Mouse (Mus musculus) lung, postnatal 0 days (tissue): ENCODE data around the gene Dlgap1. TPM values are rescaled to one million over a fixed set of nuclear protein-coding genes. Genes with fewer than 3 reads are reported as not detected.

Experiments
- ATAC-seq: fragments of 200-750 bp; cut with Nextera tagmentation; 2 replicates; pipeline ENCODE4 v1.8.0; 2017; ENCODE audit warnings: moderate library complexity
- DNase-seq: peaks from one replicate; pipeline ENCODE4 v3.0.0-alpha.2; 2016; ENCODE audit warnings: low spot score
- H3K27ac ChIP-seq: fragments of 300-500 bp; sonication (generic); 2 replicates; pipeline ENCODE4 v1.5.1; 2014; ENCODE audit warnings: antibody characterized with exemption, mild to moderate bottlenecking, low read length, mixed read lengths
- H3K27me3 ChIP-seq: fragments of 300-500 bp; sonication (generic); replicated peaks from 2 replicates; pipeline ENCODE4 v1.6.1; 2014; ENCODE audit warnings: low read length, mixed read lengths; ENCODE audit not compliant: insufficient read depth
- H3K36me3 ChIP-seq: fragments of 300-500 bp; sonication (generic); 2 replicates; pipeline ENCODE4 v1.6.1; 2014; ENCODE audit warnings: low read length, mixed read lengths; ENCODE audit not compliant: insufficient read depth
- H3K4me1 ChIP-seq: fragments of 300-500 bp; sonication (generic); 2 replicates; pipeline ENCODE4 v1.6.1; 2014; ENCODE audit warnings: antibody characterized with exemption, low read depth, low read length, mixed read lengths; ENCODE audit not compliant: insufficient read depth
- H3K4me2 ChIP-seq: fragments of 300-500 bp; sonication (generic); replicated peaks from 2 replicates; pipeline ENCODE4 v1.6.1; 2014; ENCODE audit warnings: low read depth, mild to moderate bottlenecking, low read length, moderate library complexity, mixed read lengths
- H3K4me3 ChIP-seq: fragments of 300-500 bp; sonication (generic); 2 replicates; pipeline ENCODE4 v1.5.1; 2014; ENCODE audit warnings: low read depth, low read length
- H3K9ac ChIP-seq: fragments of 300-500 bp; sonication (generic); replicated peaks from 2 replicates; pipeline ENCODE4 v1.6.1; 2014; ENCODE audit warnings: low read depth, mild to moderate bottlenecking
- H3K9me3 ChIP-seq: fragments of 300-500 bp; sonication (generic); 2 replicates; pipeline ENCODE4 v1.6.1; 2016; ENCODE audit warnings: low read length, mixed read lengths
- CTCF ChIP-seq: IDR thresholded peaks from 2 replicates; pipeline ENCODE4 v1.5.1; 2016; ENCODE audit warnings: antibody characterized with exemption, mild to moderate bottlenecking
- EP300 ChIP-seq: IDR thresholded peaks from 2 replicates; pipeline ENCODE4 v1.6.1; 2016; ENCODE audit warnings: antibody characterized with exemption, mild to moderate bottlenecking, control low read depth
- WGBS: fragments of 180-500 bp; shearing (Covaris S2); extraction: QIAGEN DNeasy Blood & Tissue Kit; methylation state at CpG from one replicate; pipeline ENCODE4 v1.1.7; 2014; 5-methylcytosine and 5-hydroxymethylcytosine counted together
- polyA plus RNA-seq: library from polyadenylated mRNA; unstranded; fragments of >200 nt; fragmentation: Nextera tagmentation; extraction: Ambion mirVana; gene quantifications from 2 replicates; pipeline ENCODE4 v1.2.1, GENCODE M21; 2015

Dlgap1 gene
- polyA plus RNA-seq, 1 experiment from 2014 or later, result 0.26 TPM

DNA sequence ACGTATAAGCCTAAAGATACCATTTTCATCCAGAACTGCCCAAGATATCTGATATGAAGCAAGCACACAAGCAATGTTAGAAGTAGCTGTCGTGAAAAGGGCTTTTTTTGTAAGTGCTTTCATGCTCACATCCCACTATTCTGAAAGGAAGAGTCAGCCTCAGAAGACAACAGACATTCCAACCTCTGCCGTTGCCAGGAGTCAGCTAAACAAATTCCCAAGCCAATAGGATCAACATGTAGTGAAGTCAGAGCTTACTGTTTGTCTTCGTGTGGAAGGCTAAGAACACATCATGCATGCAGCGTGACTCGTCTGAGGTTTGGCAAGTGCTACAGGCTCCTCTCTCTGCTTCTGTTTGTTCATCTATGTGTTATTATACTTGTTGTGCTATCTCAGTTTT lies 529.4 kb downstream of the Dlgap1 start:
- no peak for DNase-seq

DNA sequence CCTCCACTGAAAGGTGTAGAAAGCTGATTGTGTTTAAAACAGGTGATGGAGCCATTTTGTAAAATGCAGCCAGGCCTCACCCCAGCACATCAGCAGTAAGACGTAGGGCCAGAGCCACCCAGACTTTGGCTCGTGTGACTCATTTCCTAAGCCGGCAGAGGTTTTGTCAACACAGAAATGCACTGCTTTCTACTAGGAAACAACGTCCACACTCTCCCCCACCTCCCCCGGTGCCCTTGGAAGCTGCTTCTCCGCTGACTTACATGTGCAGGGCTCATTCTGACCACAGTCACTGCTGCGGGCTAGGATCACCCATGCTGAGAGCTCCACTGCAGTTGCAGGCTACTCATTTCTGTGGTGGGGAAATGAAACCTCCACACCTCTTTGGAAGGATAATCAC lies 533.1 kb downstream of the Dlgap1 start:
- Histone ChIP-seq H3K4me1 (no peaks in the 10 kb centered on the region), H3K27ac (no peak overlapping the region), H3K27me3 (no peaks in the 10 kb centered on the region), H3K9me3 (no peaks in the 10 kb centered on the region), H3K4me2 (no peak overlapping the region), H3K4me3 (no peak overlapping the region), H3K36me3 (no peaks in the 10 kb centered on the region), H3K9ac (no peak overlapping the region)
- no peak for ATAC-seq
- TF ChIP-seq EP300 (no peak), CTCF (no peak)
- WGBS, result 47% methylated on average over 7 of the region's 7 CpGs
- DNase-seq, result no peak

More for the DNA sequence above, 529.4 kb downstream of the Dlgap1 start:
- Histone ChIP-seq H3K27me3 (no peaks in the 10 kb centered on the region), H3K36me3 (no peaks in the 10 kb centered on the region), H3K9me3 (no peaks in the 10 kb centered on the region), H3K4me3 (no peak overlapping the region), H3K4me1 (no peaks in the 10 kb centered on the region), H3K9ac (no peak overlapping the region), H3K27ac (no peak overlapping the region), H3K4me2 (no peak overlapping the region)
- ATAC-seq, result no peak
- WGBS, result 67% methylated on average over 6 of the region's 6 CpGs
- TF ChIP-seq EP300, result no peak
- TF ChIP-seq CTCF, result no peak

DNA sequence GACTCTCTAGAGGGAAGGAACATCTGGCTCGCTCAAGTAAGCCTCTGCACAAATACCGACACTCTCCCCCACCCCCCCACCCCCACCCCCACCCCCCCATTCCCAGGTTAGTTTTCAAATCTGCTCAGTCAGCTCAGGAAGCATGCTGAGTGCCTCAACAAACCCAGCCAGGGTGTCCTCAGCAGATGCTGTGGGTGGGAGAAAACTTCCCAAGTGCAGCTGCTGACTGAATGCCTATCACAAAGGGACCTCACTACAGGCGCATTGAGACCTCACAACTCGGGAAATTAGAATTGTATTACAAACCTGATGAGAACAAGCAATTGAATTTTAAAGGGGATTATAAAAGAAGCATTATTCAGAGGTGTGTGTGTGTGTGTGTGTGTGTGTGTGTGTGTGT lies 538.9 kb downstream of the Dlgap1 start:
- no peak overlapping the region for H3K9ac ChIP-seq
- H3K4me2 ChIP-seq, result no peak overlapping the region
- H3K4me1 ChIP-seq, result no peaks in the 10 kb centered on the region
- DNase-seq (no peak), ATAC-seq (no peak)
- no peak for TF ChIP-seq EP300
- no peak for TF ChIP-seq CTCF
- no peak overlapping the region for H3K27ac ChIP-seq
- 41% methylated on average over 4 of the region's 4 CpGs for WGBS
- no peak overlapping the region for H3K4me3 ChIP-seq
- no peaks in the 10 kb centered on the region for H3K27me3 ChIP-seq
- H3K9me3 ChIP-seq, result no peaks in the 10 kb centered on the region
- no peaks in the 10 kb centered on the region for H3K36me3 ChIP-seq

- Histone ChIP-seq H3K4me2 (no peak overlapping the region), H3K36me3 (no peaks in the 10 kb centered on the region), H3K4me1 (no peaks in the 10 kb centered on the region), H3K9ac (no peak overlapping the region), H3K27me3 (no peaks in the 10 kb centered on the region), H3K9me3 (no peaks in the 10 kb centered on the region), H3K4me3 (no peak overlapping the region), H3K27ac (no peak overlapping the region)
- ATAC-seq (no peak), DNase-seq (no peak)
- WGBS, result 78% methylated on average over 5 of the region's 5 CpGs
- no peak for TF ChIP-seq CTCF
- no peak for TF ChIP-seq EP300
These were observed 541.6 kb downstream of the Dlgap1 start for GRCm38 (mm10) chr17:70510441-70510840.

DNA sequence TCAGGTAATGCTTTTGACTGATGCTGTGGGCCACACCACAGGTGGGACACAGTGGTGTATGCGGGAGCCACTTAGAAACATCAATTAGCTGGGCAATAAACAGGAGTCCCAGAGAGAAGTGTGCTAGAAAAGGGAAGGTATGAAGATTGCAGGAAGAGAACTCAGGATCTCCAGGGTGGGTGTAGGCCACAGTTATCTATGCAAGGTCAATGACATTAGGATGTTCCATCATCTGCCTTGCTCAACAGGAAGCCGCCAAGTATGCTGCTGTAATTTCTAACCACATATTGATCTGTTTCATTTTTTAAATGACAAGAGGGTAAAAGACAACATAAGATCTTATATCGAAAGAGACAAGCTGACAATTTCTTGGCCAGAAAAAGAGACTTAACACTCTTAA lies 542.5 kb downstream of the Dlgap1 start:
- ATAC-seq, result no peak
- WGBS, result 84% methylated on average over 3 of the region's 3 CpGs
- no peak overlapping the region for H3K9ac ChIP-seq

GRCm38 (mm10) chr17:70513736-70514135 lies 544.9 kb downstream of the Dlgap1 start:
- no peak overlapping the region for H3K4me3 ChIP-seq
- H3K9me3 ChIP-seq, result no peaks in the 10 kb centered on the region
- DNase-seq (no peak), ATAC-seq (no peak)
- H3K36me3 ChIP-seq, result no peaks in the 10 kb centered on the region
- WGBS, result 74% methylated on average over 5 of the region's 5 CpGs
- H3K4me2 ChIP-seq, result no peak overlapping the region
- no peaks in the 10 kb centered on the region for H3K4me1 ChIP-seq
- no peak for TF ChIP-seq EP300
- TF ChIP-seq CTCF, result no peak
- no peak overlapping the region for H3K27ac ChIP-seq
- no peak overlapping the region for H3K9ac ChIP-seq
- no peaks in the 10 kb centered on the region for H3K27me3 ChIP-seq

More for the DNA sequence above, 542.5 kb downstream of the Dlgap1 start:
- Histone ChIP-seq H3K4me2 (no peak overlapping the region), H3K27me3 (no peaks in the 10 kb centered on the region), H3K36me3 (no peaks in the 10 kb centered on the region), H3K9me3 (no peaks in the 10 kb centered on the region), H3K27ac (no peak overlapping the region), H3K4me1 (no peaks in the 10 kb centered on the region), H3K4me3 (no peak overlapping the region)
- DNase-seq, result no peak
- TF ChIP-seq EP300, result no peak

DNA sequence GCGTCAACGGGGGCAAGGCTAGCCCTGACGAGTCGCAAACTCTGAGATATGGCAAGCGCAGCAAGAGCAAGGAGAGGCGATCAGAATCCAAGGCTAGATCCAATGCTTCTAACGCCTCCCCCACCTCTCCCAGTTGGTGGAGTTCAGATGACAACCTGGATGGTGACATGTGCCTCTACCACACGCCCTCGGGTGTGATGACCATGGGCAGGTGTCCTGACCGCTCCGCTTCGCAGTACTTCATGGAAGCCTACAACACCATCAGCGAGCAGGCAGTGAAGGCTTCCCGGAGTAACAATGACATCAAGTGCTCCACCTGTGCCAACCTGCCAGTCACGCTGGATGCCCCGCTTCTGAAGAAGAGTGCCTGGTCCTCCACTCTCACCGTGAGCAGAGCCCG lies 547.6 kb downstream of the Dlgap1 start:
- no peak for TF ChIP-seq EP300
- no peak for TF ChIP-seq CTCF
- no peaks in the 10 kb centered on the region for H3K27me3 ChIP-seq
- H3K9me3 ChIP-seq, result no peaks in the 10 kb centered on the region
- H3K4me1 ChIP-seq, result no peaks in the 10 kb centered on the region
- no peak overlapping the region for H3K4me3 ChIP-seq
- no peak overlapping the region for H3K9ac ChIP-seq
- 85% methylated on average over 18 of the region's 18 CpGs for WGBS
- no peak for DNase-seq
- no peak overlapping the region for H3K27ac ChIP-seq
- no peaks in the 10 kb centered on the region for H3K36me3 ChIP-seq
- no peak for ATAC-seq
- no peak overlapping the region for H3K4me2 ChIP-seq
